Mouse (Mus musculus) layer of hippocampus, postnatal 36 days (tissue): ENCODE measurements around the gene Lpin3. TPM values are rescaled to one million over a fixed set of nuclear protein-coding genes. Genes with fewer than 3 reads are reported as not detected.

Experiments
- DNase-seq, 2 experiments: peaks; one replicate each; pipeline ENCODE4 v3.0.0; 2022
- total RNA-seq, 2 experiments: library from RNA; stranded (reverse); gene quantifications; 2 replicates each; pipeline ENCODE4 v1.2.3; 2021

The Lpin3 gene
- total RNA-seq, 2 experiments from 2014 or later = 1.1 to 1.4 TPM

DNA sequence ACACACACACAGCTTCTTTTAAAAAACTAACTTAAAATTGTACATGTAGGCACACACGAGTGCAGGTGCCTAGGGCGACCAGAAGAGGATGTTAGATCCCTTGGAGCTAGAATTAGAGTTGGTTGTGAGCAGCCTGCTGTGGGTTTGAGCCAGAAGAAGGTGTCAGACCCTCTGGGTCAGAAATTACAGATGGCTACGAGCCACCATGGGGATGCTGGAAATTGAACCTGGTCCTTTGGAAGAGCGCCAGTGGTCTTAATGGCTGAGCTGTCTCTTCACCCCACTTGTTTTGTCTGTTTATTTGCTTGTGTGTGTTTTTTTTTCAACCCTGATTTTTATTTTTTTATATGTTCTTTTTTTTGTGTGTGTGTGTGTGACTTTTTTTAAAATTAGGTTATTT is 54.0 kb downstream of the Lpin3 start:
- DNase-seq = no peak

DNA sequence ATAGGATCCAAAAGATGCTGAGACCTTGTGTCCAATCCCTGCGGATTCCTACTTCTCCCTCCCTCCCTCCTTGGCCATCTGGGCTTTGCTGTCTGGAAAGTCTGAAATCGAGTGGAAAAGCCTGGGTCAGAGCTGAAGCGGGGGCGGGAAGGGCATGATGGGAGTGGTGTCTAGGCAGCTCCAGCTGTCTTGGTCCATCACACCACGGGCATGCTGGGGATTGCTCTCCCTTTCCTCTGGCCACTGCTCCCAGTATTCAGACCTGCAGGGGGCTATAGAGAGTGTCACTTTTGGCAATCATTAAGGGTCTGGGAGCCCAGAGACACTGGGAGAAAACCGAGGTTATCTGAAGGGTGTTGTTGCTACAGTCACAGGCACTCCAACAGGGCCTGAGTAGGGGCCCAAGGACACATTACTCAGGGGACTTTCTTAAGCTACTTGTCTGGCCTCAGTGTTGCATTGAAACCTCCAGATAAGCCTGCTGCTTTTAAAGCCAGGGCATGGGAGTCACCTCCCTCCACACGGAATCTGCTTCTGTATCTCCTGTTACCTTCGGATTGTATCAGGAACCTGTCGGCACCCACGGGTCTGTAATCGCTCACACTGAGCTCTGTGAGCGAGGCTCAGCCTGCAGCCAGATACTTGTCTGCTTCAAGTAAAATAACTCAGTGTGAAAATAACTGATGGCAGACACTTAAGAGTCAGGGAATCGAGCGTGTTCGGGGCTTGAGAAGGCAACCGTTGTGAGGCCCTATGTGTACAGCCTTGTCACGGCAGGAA is 60.6 kb downstream of the Lpin3 start:
- no peak for DNase-seq

DNA sequence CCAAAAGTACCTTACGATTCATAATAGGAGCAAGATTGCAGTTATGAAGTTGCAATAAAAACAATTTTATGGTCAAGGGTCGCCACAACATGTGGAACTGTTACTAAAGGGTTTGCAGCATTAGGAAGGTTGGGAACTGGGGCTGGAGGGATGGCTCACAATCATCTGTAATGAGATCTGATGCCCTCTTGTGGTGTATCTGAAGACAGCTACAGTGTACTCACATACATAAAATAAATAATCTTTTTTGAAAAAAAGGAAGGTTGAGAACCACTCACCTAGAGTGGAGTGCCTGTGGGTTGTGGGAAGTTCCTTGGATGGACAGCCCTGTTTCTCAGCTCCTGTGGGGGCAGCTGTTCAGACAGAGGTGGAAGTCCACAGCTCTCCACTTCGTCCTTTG is 62.0 kb downstream of the Lpin3 start:
- DNase-seq = no peak

DNA sequence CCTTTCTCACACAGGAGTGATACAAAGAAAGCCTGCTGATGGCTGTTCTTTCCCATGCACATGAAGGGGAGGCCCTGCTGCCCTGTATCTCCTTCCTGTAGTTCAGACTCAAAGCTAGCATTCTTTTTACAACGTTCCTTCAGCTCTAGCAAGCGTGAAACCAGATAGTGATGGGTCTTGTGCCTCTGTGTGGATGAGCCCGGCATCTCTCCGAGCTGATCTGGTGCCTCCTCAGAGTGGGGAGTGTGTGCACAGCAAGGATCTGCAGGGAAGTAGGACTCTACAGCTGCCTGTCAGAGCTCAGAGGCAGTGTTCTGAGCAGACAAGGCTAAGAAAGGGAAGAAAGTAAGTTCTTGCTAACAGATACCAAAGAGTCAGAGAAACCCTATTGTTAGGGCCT is 71.1 kb downstream of the Lpin3 start:
- DNase-seq = no peak

DNA sequence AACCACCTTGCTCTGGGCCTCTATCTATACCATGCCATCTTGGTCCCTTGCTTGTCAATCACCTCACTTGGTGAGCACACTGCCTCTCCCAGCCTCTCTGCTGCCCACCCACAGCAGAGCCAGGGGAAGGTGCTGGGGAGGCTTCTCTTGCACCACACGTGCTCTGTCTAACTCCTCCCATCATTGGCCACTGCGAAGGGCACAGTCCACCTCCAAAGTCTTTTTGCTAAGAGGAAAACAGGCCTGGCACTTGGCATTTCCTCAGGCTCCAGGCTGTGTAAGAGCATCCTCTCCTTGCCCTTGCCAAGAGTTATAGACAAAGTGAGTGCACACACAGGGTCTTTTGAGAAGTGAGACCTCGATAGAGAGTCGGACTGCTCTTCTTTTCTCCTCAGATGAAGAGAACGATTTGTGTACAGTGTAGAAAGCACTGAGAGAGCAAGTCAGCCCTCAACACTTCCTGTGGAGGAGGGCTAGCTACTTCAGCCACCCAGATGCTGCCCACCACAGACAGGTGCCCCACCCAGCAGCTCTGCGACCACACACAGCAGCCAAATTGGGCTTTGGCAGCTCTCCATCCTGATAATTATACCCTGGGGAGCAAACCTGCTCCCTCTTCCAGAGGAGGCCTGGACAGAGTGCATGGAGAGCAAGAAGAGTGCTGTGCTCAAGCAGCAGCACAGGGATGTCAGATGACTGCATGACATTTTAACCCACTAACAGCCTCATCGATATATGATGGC is 72.8 kb downstream of the Lpin3 start:
- no peak for DNase-seq

DNA sequence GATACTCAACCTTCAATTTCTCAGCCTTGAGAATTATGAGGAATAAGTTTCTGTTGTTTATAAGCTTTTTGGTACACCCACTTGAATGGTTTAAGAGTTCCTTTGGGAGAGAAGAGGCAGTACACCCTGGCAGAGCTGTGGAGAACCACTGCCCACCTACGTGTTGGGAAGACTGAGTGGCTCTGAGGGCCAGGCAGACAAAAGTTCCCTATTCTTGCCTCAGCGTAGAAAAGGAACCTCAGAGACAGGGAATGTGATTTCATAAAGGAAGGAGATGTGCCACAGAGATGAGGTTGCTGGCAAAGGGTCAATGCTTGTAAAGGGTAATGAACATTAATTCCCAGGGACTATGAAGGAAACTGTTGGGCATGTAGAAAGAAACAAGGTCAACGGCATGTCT is 74.1 kb downstream of the Lpin3 start:
- no peak for DNase-seq

DNA sequence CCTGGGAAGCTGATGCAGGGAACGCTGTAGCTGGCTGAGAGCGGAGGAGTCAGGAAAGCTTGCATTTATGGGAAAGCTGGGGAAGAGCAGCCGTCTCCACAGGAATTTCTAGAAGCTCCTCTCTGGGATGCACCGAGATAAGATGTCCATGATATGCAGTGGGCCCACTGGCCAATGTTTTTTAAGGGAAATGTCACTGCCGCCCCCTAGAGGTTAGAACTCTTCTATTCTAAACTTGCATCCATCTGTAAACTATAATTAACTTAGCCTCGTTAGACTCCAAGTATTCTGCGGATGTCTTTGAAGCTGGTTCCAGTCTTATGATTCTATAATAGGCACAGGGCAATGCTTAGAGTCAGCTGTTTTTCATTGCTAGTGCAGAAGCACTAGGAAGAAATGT is 74.9 kb downstream of the Lpin3 start:
- no peak for DNase-seq

Other genes starting within 250 kb of the Lpin3 start
- 10 to 100 TPM; 91.1 to 99.3 TPM for gene Top1, start 234.8 kb upstream of the Lpin3 start, total RNA-seq
- gene Plcg1, start 149.4 kb upstream of the Lpin3 start, total RNA-seq = 100 to 1,000 TPM in 1 of 2 experiments, 10 to 100 TPM in 1; 95.8 to 112 TPM
- 100 to 1,000 TPM in 1 of 2 experiments, 10 to 100 TPM in 1; 92.9 to 124 TPM for gene Zhx3, start 7.7 kb upstream of the Lpin3 start, total RNA-seq
- gene Emilin3, start 31.7 kb downstream of the Lpin3 start, total RNA-seq = under 1 TPM in 1 of 2 experiments, not detected in 1; 0.15 TPM
- 10 to 100 TPM; 50.9 to 52.1 TPM for gene Chd6, start 228.4 kb downstream of the Lpin3 start, total RNA-seq